Mouse (Mus musculus) hindbrain, embryonic 14.5 days (tissue): Measurements from ENCODE around the gene Rbm20. TPM values are rescaled to one million over a fixed set of nuclear protein-coding genes. Genes with fewer than 3 reads are reported as not detected.

Experiments used
- ATAC-seq: fragments of 200-750 bp; cut with Nextera tagmentation; 2 replicates; pipeline ENCODE4 v1.8.0; 2017; ENCODE audit warnings: moderate number of reproducible peaks, mild to moderate bottlenecking, moderate TSS enrichment, moderate library complexity; ENCODE audit not compliant: low FRiP score
- DNase-seq: peaks from one replicate; pipeline ENCODE4 v3.0.0-alpha.2; 2015; ENCODE audit warnings: low spot score
- H3K27ac ChIP-seq: fragments of 300-500 bp; sonication (generic); 2 replicates; pipeline ENCODE4 v1.5.1; 2014; ENCODE audit warnings: mild to moderate bottlenecking, moderate library complexity
- H3K27me3 ChIP-seq: fragments of 300-500 bp; sonication (generic); 2 replicates; pipeline ENCODE4 v1.6.1; 2014; ENCODE audit warnings: mild to moderate bottlenecking, low read length, mixed read lengths; ENCODE audit not compliant: control insufficient read depth, insufficient read depth
- H3K36me3 ChIP-seq: fragments of 300-500 bp; sonication (generic); replicated peaks from 2 replicates; pipeline ENCODE4 v1.6.1; 2014; ENCODE audit not compliant: control insufficient read depth, insufficient read depth
- H3K4me1 ChIP-seq: fragments of 300-500 bp; sonication (generic); replicated peaks from 2 replicates; pipeline ENCODE4 v1.6.1; 2014; ENCODE audit warnings: antibody characterized with exemption, low read length, mixed read lengths; ENCODE audit not compliant: control insufficient read depth, insufficient read depth
- H3K4me2 ChIP-seq: fragments of 300-500 bp; sonication (generic); replicated peaks from 2 replicates; pipeline ENCODE4 v1.6.1; 2014; ENCODE audit warnings: mild to moderate bottlenecking, moderate library complexity
- H3K4me3 ChIP-seq: fragments of 300-500 bp; sonication (generic); replicated peaks from 2 replicates; pipeline ENCODE4 v1.5.1; 2014; ENCODE audit warnings: mild to moderate bottlenecking, low read length
- H3K9ac ChIP-seq: fragments of 300-500 bp; sonication (generic); 2 replicates; pipeline ENCODE4 v1.6.1; 2014
- H3K9me3 ChIP-seq: fragments of 300-500 bp; sonication (generic); 2 replicates; pipeline ENCODE4 v1.6.1; 2016; ENCODE audit warnings: low read length; ENCODE audit not compliant: control insufficient read depth
- WGBS: fragments of 180-500 bp; shearing (Covaris S2); extraction: QIAGEN DNeasy Blood & Tissue Kit; methylation state at CpG from one replicate; pipeline ENCODE4 v1.1.7; 2014; 5-methylcytosine and 5-hydroxymethylcytosine counted together
- polyA plus RNA-seq: library from polyadenylated mRNA; unstranded; fragments of >200 nt; fragmentation: Nextera tagmentation; extraction: Ambion mirVana; gene quantifications from 2 replicates; pipeline ENCODE4 v1.2.1, GENCODE M21; 2014

Gene Rbm20
- polyA plus RNA-seq, 1 experiment from 2014 or later = 0.94 TPM

GRCm38 (mm10) chr19:53867238-53867637 is 190.1 kb downstream of the Rbm20 start:
- no peaks in the 10 kb centered on the region for H3K27me3 ChIP-seq

GRCm38 (mm10) chr19:53868125-53868524 is 191.0 kb downstream of the Rbm20 start:
- H3K9me3 ChIP-seq = no peaks in the 10 kb centered on the region
- DNase-seq (no peak), ATAC-seq (no peak)
- 93% methylated on average over 6 of the region's 6 CpGs for WGBS
- no peaks in the 10 kb centered on the region for H3K27me3 ChIP-seq
- H3K4me1 ChIP-seq = no peaks in the 10 kb centered on the region
- no peak overlapping the region for H3K4me3 ChIP-seq
- no peak overlapping the region for H3K9ac ChIP-seq
- H3K27ac ChIP-seq = no peak overlapping the region
- H3K36me3 ChIP-seq = no peaks in the 10 kb centered on the region
- no peak overlapping the region for H3K4me2 ChIP-seq

More at GRCm38 (mm10) chr19:53867238-53867637, 190.1 kb downstream of the Rbm20 start:
- Histone ChIP-seq H3K36me3 (no peaks in the 10 kb centered on the region), H3K4me3 (no peak overlapping the region), H3K9ac (no peak overlapping the region), H3K27ac (no peak overlapping the region), H3K4me2 (no peak overlapping the region), H3K4me1 (no peaks in the 10 kb centered on the region), H3K9me3 (no peaks in the 10 kb centered on the region)
- no peak for ATAC-seq
- DNase-seq = no peak

GRCm38 (mm10) chr19:53868796-53869195 is 191.7 kb downstream of the Rbm20 start:
- Histone ChIP-seq H3K4me3 (no peak overlapping the region), H3K27me3 (no peaks in the 10 kb centered on the region), H3K4me2 (no peak overlapping the region), H3K9ac (no peak overlapping the region), H3K27ac (no peak overlapping the region), H3K36me3 (no peaks in the 10 kb centered on the region), H3K4me1 (no peaks in the 10 kb centered on the region), H3K9me3 (no peaks in the 10 kb centered on the region)
- WGBS = 97% methylated on average over 1 of the region's 1 CpGs
- DNase-seq (no peak), ATAC-seq (no peak)

GRCm38 (mm10) chr19:53869427-53870385 is 192.6 kb downstream of the Rbm20 start:
- Histone ChIP-seq H3K4me1 (no peaks in the 10 kb centered on the region), H3K27ac (no peak overlapping the region), H3K36me3 (no peaks in the 10 kb centered on the region), H3K9ac (no peak overlapping the region), H3K9me3 (no peaks in the 10 kb centered on the region), H3K4me2 (no peak overlapping the region), H3K4me3 (no peak overlapping the region), H3K27me3 (no peaks in the 10 kb centered on the region)
- DNase-seq = no peak
- no peak for ATAC-seq
- 83% methylated on average over 4 of the region's 4 CpGs for WGBS

- Histone ChIP-seq H3K27ac (no peak overlapping the region), H3K27me3 (no peaks in the 10 kb centered on the region), H3K4me2 (no peak overlapping the region), H3K4me1 (no peaks in the 10 kb centered on the region), H3K9me3 (no peaks in the 10 kb centered on the region), H3K4me3 (no peak overlapping the region), H3K36me3 (no peaks in the 10 kb centered on the region), H3K9ac (no peak overlapping the region)
- ATAC-seq (no peak), DNase-seq (no peak)
- 66% methylated on average over 2 of the region's 2 CpGs for WGBS
Observed at GRCm38 (mm10) chr19:53870568-53870967, 193.5 kb downstream of the Rbm20 start.

- Histone ChIP-seq H3K9ac (no peak overlapping the region), H3K4me3 (no peak overlapping the region), H3K27me3 (no peaks in the 10 kb centered on the region), H3K9me3 (no peaks in the 10 kb centered on the region), H3K4me2 (no peak overlapping the region), H3K4me1 (no peaks in the 10 kb centered on the region), H3K36me3 (no peaks in the 10 kb centered on the region), H3K27ac (no peak overlapping the region)
- DNase-seq = no peak
- ATAC-seq = no peak
- 92% methylated on average over 6 of the region's 6 CpGs for WGBS
Observed at GRCm38 (mm10) chr19:53871502-53871901, 194.4 kb downstream of the Rbm20 start.

- Histone ChIP-seq H3K36me3 (no peaks in the 10 kb centered on the region), H3K9me3 (no peaks in the 10 kb centered on the region), H3K4me3 (no peak overlapping the region), H3K4me2 (no peak overlapping the region), H3K9ac (no peak overlapping the region), H3K27ac (no peak overlapping the region), H3K27me3 (no peaks in the 10 kb centered on the region), H3K4me1 (no peaks in the 10 kb centered on the region)
- DNase-seq = no peak
- 92% methylated on average over 6 of the region's 6 CpGs for WGBS
- no peak for ATAC-seq
Observed at GRCm38 (mm10) chr19:53872994-53873713, 196.0 kb downstream of the Rbm20 start.

- ATAC-seq = no peak
- H3K27me3 ChIP-seq = no peaks in the 10 kb centered on the region
- H3K27ac ChIP-seq = no peak overlapping the region
- H3K9me3 ChIP-seq = no peaks in the 10 kb centered on the region
- no peak for DNase-seq
- no peaks in the 10 kb centered on the region for H3K4me1 ChIP-seq
- no peak overlapping the region for H3K9ac ChIP-seq
- 70% methylated on average over 6 of the region's 6 CpGs for WGBS
- H3K36me3 ChIP-seq = no peaks in the 10 kb centered on the region
- no peak overlapping the region for H3K4me3 ChIP-seq
- H3K4me2 ChIP-seq = no peak overlapping the region
Observed at GRCm38 (mm10) chr19:53875246-53875645, 198.1 kb downstream of the Rbm20 start.

GRCm38 (mm10) chr19:53877779-53878178 is 200.7 kb downstream of the Rbm20 start:
- Histone ChIP-seq H3K9me3 (no peaks in the 10 kb centered on the region), H3K4me3 (no peak overlapping the region), H3K9ac (no peak overlapping the region), H3K27me3 (no peaks in the 10 kb centered on the region), H3K4me2 (no peak overlapping the region), H3K27ac (no peak overlapping the region), H3K36me3 (no peaks in the 10 kb centered on the region), H3K4me1 (0 out of 2 replicates have a peak, but pooled peaks cover 6% of the 10 kb centered on the region)
- no peak for ATAC-seq
- no peak for DNase-seq
- WGBS = 68% methylated on average over 1 of the region's 1 CpGs
